26 mouse cellular contexts compared by ENCODE assay signal in the genomic region with DNA sequence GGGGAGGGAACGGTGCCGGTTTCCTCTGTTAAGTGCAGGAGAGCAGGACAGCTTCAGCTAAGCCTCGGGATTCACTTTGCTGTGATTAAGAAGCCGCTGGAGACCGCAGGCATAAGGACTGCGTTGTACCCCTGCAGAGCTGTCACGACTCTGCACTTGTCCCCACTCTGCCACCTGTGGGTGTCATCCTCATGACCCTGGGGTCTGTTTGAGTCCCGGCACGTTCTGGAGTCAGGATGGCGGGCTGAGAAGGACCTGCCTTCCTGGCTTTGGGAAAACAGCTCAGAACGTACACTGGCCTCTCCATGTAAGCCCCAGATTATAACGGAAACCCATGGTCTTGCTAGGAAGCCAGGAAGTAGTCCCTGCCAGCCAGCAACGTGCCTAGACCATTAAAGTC. TPM values are rescaled to one million over a fixed set of nuclear protein-coding genes. Genes with fewer than 3 reads are reported as not detected.
A peak's percentile ranks its signal among the peaks of the same experiment; 100 is the strongest.
DNase-seq lines count a peak whose midpoint lies in the region; ATAC-seq and TF ChIP-seq lines count a peak whose summit lies in the region.
"Had no signal": no experiment of that assay in that cellular context is flagged by ENCODE, and none has a peak within 500 bp of the region (broad histone marks: within the 10 kb centered on the region; RNA-seq: fewer than 3 reads in every experiment).

No protein-coding gene starts in this region.

- no peaks in the 10 kb centered on the region for H3K27me3 ChIP-seq in heart, embryonic 10.5 days (ENCODE audit: insufficient read depth, poor library complexity, severe bottlenecking)
- H3K27me3 ChIP-seq in heart, embryonic 13.5 days (replicated peaks), result no peaks in the 10 kb centered on the region
- no peaks in the 10 kb centered on the region for H3K27me3 ChIP-seq in intestine, embryonic 14.5 days (replicated peaks; ENCODE audit: control insufficient read depth, insufficient read depth, low read length)
- H3K27me3 ChIP-seq in intestine, postnatal 0 days (replicated peaks; ENCODE audit: control insufficient read depth, insufficient read depth, low read length), result no peaks in the 10 kb centered on the region
- H3K27me3 ChIP-seq in CH12.LX (replicated peaks), result no peaks in the 10 kb centered on the region
- no peaks in the 10 kb centered on the region for H3K27me3 ChIP-seq in cerebellum, adult 2 months (ENCODE audit: control insufficient read depth, insufficient read depth, low read length)
- H3K27me3 ChIP-seq: forebrain, embryonic 13.5 days; kidney, embryonic 15.5 days had no signal

- no peak for TF ChIP-seq POLR2A in CH12.LX (IDR thresholded peaks at IDR 0.05; ENCODE audit: low read depth, low read length)
- TF ChIP-seq POLR2A in cerebellum, adult 2 months (IDR thresholded peaks at IDR 0.05; ENCODE audit: borderline replicate concordance, insufficient read depth, low read length), result no peak

- no peak overlapping the region for H3K27ac ChIP-seq in heart, embryonic 10.5 days
- H3K27ac ChIP-seq in heart, embryonic 13.5 days (replicated peaks), result no peak overlapping the region
- no peak overlapping the region for H3K27ac ChIP-seq in intestine, embryonic 14.5 days (ENCODE audit: low read depth)
- no peak overlapping the region for H3K27ac ChIP-seq in intestine, postnatal 0 days (ENCODE audit: low read depth, low read length)
- H3K27ac ChIP-seq in CH12.LX (ENCODE audit: insufficient read depth, low read depth), result peak overlapping the region; percentile 55
- no peak overlapping the region for H3K27ac ChIP-seq in cerebellum, adult 2 months (ENCODE audit: insufficient read depth, low read length)
- H3K27ac ChIP-seq: forebrain, embryonic 10.5 days; forebrain, embryonic 13.5 days; hindbrain, embryonic 14.5 days; hindbrain, postnatal 0 days; kidney, embryonic 15.5 days had no signal

- H3K4me1 ChIP-seq in heart, embryonic 10.5 days, result peaks cover 10% of the 10 kb centered on the region; the same call in 1 of the 2 replicates
- H3K4me1 ChIP-seq in heart, embryonic 13.5 days, result peaks cover 10% of the 10 kb centered on the region
- H3K4me1 ChIP-seq in intestine, embryonic 14.5 days (replicated peaks; ENCODE audit: control insufficient read depth, insufficient read depth, low read length), result no peaks in the 10 kb centered on the region
- H3K4me1 ChIP-seq in intestine, postnatal 0 days (replicated peaks; ENCODE audit: control insufficient read depth, insufficient read depth, low read length), result no peaks in the 10 kb centered on the region
- H3K4me1 ChIP-seq in CH12.LX (ENCODE audit: control insufficient read depth in 1 of 2, insufficient read depth in 2 of 2), result peaks cover 20 to 54% of the 10 kb centered on the region in 2 experiments
- peaks cover 5% of the 10 kb centered on the region for H3K4me1 ChIP-seq in cerebellum, adult 2 months (ENCODE audit: control insufficient read depth, insufficient read depth, low read length)
- H3K4me1 ChIP-seq: forebrain, embryonic 10.5 days; forebrain, embryonic 13.5 days had no signal

- H3K79me2 ChIP-seq in CH12.LX (replicated peaks; ENCODE audit: control insufficient read depth, extremely low read depth, insufficient read depth, poor library complexity, severe bottlenecking), result no peaks in the 10 kb centered on the region

- no peak for TF ChIP-seq EP300 in CH12.LX (IDR thresholded peaks at IDR 0.05; ENCODE audit: low read length)

- in situ Hi-C loops in CH12.LX (cut with MboI; ENCODE audit: low pct_ligation_motif_present, low pct_unique_long_range_greater_than_20kb, low sequenced_read_pairs), result loop anchor here (5.0 kb wide), 1 partner anchor 55 kb away; no protein-coding TSS in a partner anchor

- 34% methylated on average over 13 of the region's 13 CpGs for WGBS in heart, embryonic 10.5 days
- 32% methylated on average over 13 of the region's 13 CpGs for WGBS in heart, embryonic 13.5 days
- WGBS in intestine, embryonic 14.5 days, result 54% methylated on average over 13 of the region's 13 CpGs
- 60% methylated on average over 13 of the region's 13 CpGs for WGBS in intestine, postnatal 0 days
- 40% methylated on average over 13 of the region's 13 CpGs for WGBS in cerebellum, adult 2 months

- 0 out of 2 replicates have a peak overlapping the region, but pooled peaks have one; percentile 44 for H3K9ac ChIP-seq in heart, embryonic 13.5 days
- H3K9ac ChIP-seq in intestine, embryonic 14.5 days (ENCODE audit: low read length), result no peak overlapping the region
- H3K9ac ChIP-seq in intestine, postnatal 0 days (ENCODE audit: low read depth, low read length), result no peak overlapping the region
- H3K9ac ChIP-seq in CH12.LX (ENCODE audit: insufficient read depth, low read depth), result no peak overlapping the region
- H3K9ac ChIP-seq: forebrain, embryonic 13.5 days; hindbrain, embryonic 14.5 days; kidney, embryonic 15.5 days had no signal

- intact Hi-C loops in heart, postnatal 14 days (cut with DNase I), result no loop called here

- H3K4me2 ChIP-seq in heart, embryonic 13.5 days, result peak overlapping the region; percentile 40; the same call in 1 of the 2 replicates
- no peak overlapping the region for H3K4me2 ChIP-seq in intestine, embryonic 14.5 days (ENCODE audit: low read length)
- H3K4me2 ChIP-seq in intestine, postnatal 0 days (replicated peaks; ENCODE audit: low read depth), result no peak overlapping the region
- peak overlapping the region; percentile 18; the same call in 1 of the 2 replicates for H3K4me2 ChIP-seq in CH12.LX (ENCODE audit: insufficient read depth, low read depth, poor library complexity, severe bottlenecking)
- H3K4me2 ChIP-seq: forebrain, embryonic 13.5 days; hindbrain, embryonic 14.5 days; kidney, embryonic 15.5 days had no signal

- dilution Hi-C loops in CH12.LX (cut with MboI; ENCODE audit: extremely low pct_ligation_motif_present, extremely low pct_unique_long_range_greater_than_20kb, low sequenced_read_pairs), result no loop called here

- DNase-seq in heart, embryonic 10.5 days (ENCODE audit: low spot score), result peak; percentile 68
- no peak for DNase-seq in heart, postnatal 4 days
- no peak for DNase-seq in heart, postnatal 14 days
- peak; percentile 50 for DNase-seq in intestine, embryonic 14.5 days (ENCODE audit: low spot score)
- no peak for DNase-seq in CH12.LX (ENCODE audit: extremely low read depth)
- no peak for DNase-seq in cerebellum, adult 2 months
- DNase-seq: adrenal gland, adult 8-10 months; adrenal gland, postnatal 25 days; cerebellum, adult 11-12 months; cerebellum, adult 9-10 months; cerebellum, postnatal 14 days; gastrocnemius, postnatal 10 days; gastrocnemius, postnatal 36 days; heart, postnatal 36 days; kidney, adult 11 months; kidney, adult 8-10 months had no signal

- H3K4me3 ChIP-seq in heart, embryonic 10.5 days, result no peak overlapping the region
- no peak overlapping the region for H3K4me3 ChIP-seq in heart, embryonic 13.5 days
- no peak overlapping the region for H3K4me3 ChIP-seq in intestine, embryonic 14.5 days (ENCODE audit: low read depth, low read length)
- no peak overlapping the region for H3K4me3 ChIP-seq in intestine, postnatal 0 days (ENCODE audit: low read depth, low read length)
- peak overlapping the region in 1 of 3 experiments; percentile 39 for H3K4me3 ChIP-seq in CH12.LX (replicated peaks in 1 of 3; ENCODE audit: low read depth in 2 of 3, low read length in 2 of 3, poor library complexity in 1 of 3)
- no peak overlapping the region for H3K4me3 ChIP-seq in cerebellum, adult 2 months (replicated peaks; ENCODE audit: insufficient read depth, low read depth, low read length)
- H3K4me3 ChIP-seq: forebrain, embryonic 10.5 days; forebrain, embryonic 13.5 days; kidney, embryonic 15.5 days had no signal

- TF ChIP-seq RAD21 in CH12.LX (IDR thresholded peaks at IDR 0.05; ENCODE audit: low read depth, low read length), result no peak

- peaks cover 2% of the 10 kb centered on the region; the same call in 1 of the 2 replicates for H3K36me3 ChIP-seq in heart, embryonic 10.5 days
- H3K36me3 ChIP-seq in heart, embryonic 13.5 days, result peaks cover 2% of the 10 kb centered on the region; the same call in 1 of the 2 replicates
- H3K36me3 ChIP-seq in intestine, embryonic 14.5 days (ENCODE audit: control insufficient read depth, insufficient read depth, low read length), result peaks cover 46% of the 10 kb centered on the region
- no peaks in the 10 kb centered on the region for H3K36me3 ChIP-seq in intestine, postnatal 0 days (ENCODE audit: control insufficient read depth, insufficient read depth)
- peaks cover 0 to 2% of the 10 kb centered on the region in 2 experiments for H3K36me3 ChIP-seq in CH12.LX (replicated peaks in 1 of 2; ENCODE audit: control insufficient read depth in 1 of 2, insufficient read depth in 1 of 2, low read length in 1 of 2)

- no peak for ATAC-seq in heart, embryonic 13.5 days (ENCODE audit: extremely low read depth, insufficient number of reproducible peaks, low FRiP score, low TSS enrichment)
- no peak; the same call in 1 of the 2 replicates for ATAC-seq in intestine, embryonic 14.5 days (replicated peaks; ENCODE audit: low FRiP score, low TSS enrichment, low read depth)
- no peak for ATAC-seq in intestine, postnatal 0 days
- ATAC-seq: activated CD4-positive, CD25-positive, alpha-beta regulatory T cell, adult 4 months; forebrain, embryonic 13.5 days; forebrain, embryonic 16.5 days; hindbrain, postnatal 0 days; inflammation-experienced regulatory T-cells, adult 6 months had no signal

- no peak for TF ChIP-seq CTCF in intestine, postnatal 0 days (IDR thresholded peaks at IDR 0.05; ENCODE audit: low read depth)
- TF ChIP-seq CTCF in CH12.LX (conservative IDR thresholded peaks at IDR 0.05 in 1 of 2, IDR thresholded peaks at IDR 0.05 in 1 of 2; ENCODE audit: low read depth in 2 of 2, low read length in 2 of 2), result no peak
- no peak for TF ChIP-seq CTCF in cerebellum, adult 2 months (IDR thresholded peaks at IDR 0.05; ENCODE audit: borderline replicate concordance, insufficient read depth, low read depth, low read length)

- H3K9me3 ChIP-seq in heart, embryonic 10.5 days, result no peaks in the 10 kb centered on the region
- H3K9me3 ChIP-seq in heart, embryonic 13.5 days, result no peaks in the 10 kb centered on the region
- H3K9me3 ChIP-seq in intestine, embryonic 14.5 days (ENCODE audit: control insufficient read depth, low read length), result no peaks in the 10 kb centered on the region
- H3K9me3 ChIP-seq in intestine, postnatal 0 days (ENCODE audit: control insufficient read depth), result no peaks in the 10 kb centered on the region
- H3K9me3 ChIP-seq in CH12.LX (replicated peaks; ENCODE audit: low read length), result no peaks in the 10 kb centered on the region
- H3K9me3 ChIP-seq: forebrain, embryonic 10.5 days; forebrain, embryonic 13.5 days; kidney, embryonic 15.5 days had no signal

RNA-seq across cellular contexts. Expression of a gene that starts 19.3 kb away (rescaled TPM):
- 9.9 and 17.2 TPM in 2 replicates for polyA plus RNA-seq in heart, embryonic 10.5 days (2016; fragmentation: Nextera tagmentation; extraction: Ambion mirVana)
- total RNA-seq in heart, postnatal 4 days (2021), result 1 to 10 TPM; 3.8 to 4.3 TPM
- 11.9 and 12.2 TPM in 2 replicates for polyA plus RNA-seq in heart, embryonic 13.5 days (2015; fragmentation: Nextera tagmentation; extraction: Ambion mirVana)
- total RNA-seq in heart, postnatal 14 days (2021), result 1 to 10 TPM; 2.8 to 4.7 TPM
- 29.6 and 31.1 TPM in 2 replicates for polyA plus RNA-seq in intestine, embryonic 14.5 days (2014; fragmentation: Nextera tagmentation; extraction: Ambion mirVana)
- polyA plus RNA-seq in intestine, postnatal 0 days (2015; fragmentation: Nextera tagmentation; extraction: Ambion mirVana), result 10.1 and 11.4 TPM in 2 replicates
- 5.5 and 11.7 TPM in 2 replicates for total RNA-seq in CH12.LX (2012; rRNA removed)
- total RNA-seq in CH12.LX (2014; rRNA removed), result 7.6 and 9.4 TPM in 2 replicates
- polyA plus RNA-seq in CH12.LX (2012; ENCODE audit: insufficient read length, low read depth), result 10.3 and 12.3 TPM in 2 replicates
- polyA plus RNA-seq in cerebellum, adult 2 months (2012; rRNA removed), result 15.3 and 17.6 TPM in 2 replicates

Comparison
In these comparisons a context has a peak if more than half of its experiments do, and no peak if none do; other contexts are left out.
1. DNase-seq: peak in heart, embryonic 10.5 days (single experiment) and intestine, embryonic 14.5 days (single experiment); none in heart, postnatal 4 days (single experiment), heart, postnatal 14 days (0 of 2), CH12.LX (single experiment) and cerebellum, adult 2 months (0 of 2).
2. H3K4me2 ChIP-seq: peak in heart, embryonic 13.5 days (single experiment) and CH12.LX (single experiment); none in intestine, embryonic 14.5 days (single experiment) and intestine, postnatal 0 days (single experiment).